Mouse (Mus musculus): ENCODE results near the gene Snx22. TPM values are rescaled to one million over a fixed set of nuclear protein-coding genes. Genes with fewer than 3 reads are reported as not detected.

Gene Snx22
- polyA plus RNA-seq (2015; fragmentation: Nextera tagmentation; extraction: Ambion mirVana), result 10.7 and 12.1 TPM in 2 replicates

DNA sequence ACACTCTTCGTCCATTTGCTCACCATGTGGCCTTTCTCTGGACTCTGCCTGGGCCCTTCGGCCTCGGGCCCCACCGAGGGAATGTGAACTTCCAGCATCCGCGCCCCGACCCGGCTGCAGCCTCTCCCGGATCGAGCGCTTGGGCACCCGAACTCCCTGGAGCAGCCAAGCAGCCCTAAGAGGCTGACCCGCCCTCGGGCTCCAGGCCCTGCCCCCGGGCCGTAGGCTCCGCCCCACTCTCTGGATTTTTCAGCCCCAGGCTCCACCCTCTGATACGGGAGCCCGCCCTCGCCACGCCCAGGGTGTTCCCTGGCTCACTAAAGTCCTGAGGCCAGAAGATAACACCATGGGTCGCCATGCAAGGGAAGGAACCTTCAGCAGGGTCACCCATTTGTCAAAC, at the start of gene Snx22:
Snx22 (minus strand) TSS at position 137 of the 400 bp plus-strand sequence.
- H3K27me3 ChIP-seq (replicated peaks), result peaks cover 34% of the 10 kb centered on the region
- H3K36me3 ChIP-seq, result peaks cover 24% of the 10 kb centered on the region
- H3K4me3 ChIP-seq (replicated peaks), result peak within 1 kb of the TSS; percentile 58
- WGBS, result 1% methylated on average over 22 of the region's 22 CpGs
- H3K9me3 ChIP-seq (replicated peaks), result no peaks in the 10 kb centered on the region
- no peak within 1 kb of the TSS for H3K27ac ChIP-seq (replicated peaks)
- H3K4me2 ChIP-seq, result peak within 1 kb of the TSS; percentile 96
- H3K9ac ChIP-seq (replicated peaks), result peak within 1 kb of the TSS; percentile 71
- H3K4me1 ChIP-seq, result peaks cover 13% of the 10 kb centered on the region
- ATAC-seq (ENCODE audit: low FRiP score), result peak; percentile 93

DNA sequence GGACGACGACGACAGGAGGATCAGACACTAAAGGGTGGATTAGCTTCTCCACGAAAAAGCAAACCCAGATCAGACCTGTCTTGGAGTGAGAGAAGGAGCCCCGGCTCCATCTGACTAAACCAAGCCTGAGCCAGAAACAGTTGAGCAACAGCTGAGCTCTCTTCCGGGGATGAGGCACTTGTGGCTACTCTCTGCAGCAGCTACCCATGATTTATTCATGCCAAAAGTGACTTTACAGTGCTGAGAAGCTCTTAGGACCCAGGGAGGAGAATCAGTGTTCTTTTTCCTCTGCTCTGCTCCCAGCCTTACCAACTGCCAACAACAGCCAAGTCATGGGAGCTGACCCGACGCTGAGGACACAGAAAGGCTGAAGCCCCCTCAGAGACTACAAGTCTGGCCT, 47.4 kb upstream of the Snx22 start:
- peak overlapping the region; percentile 43 for H3K27ac ChIP-seq (replicated peaks)
- H3K4me2 ChIP-seq, result no peak overlapping the region
- ATAC-seq (ENCODE audit: low FRiP score), result no peak
- 64% methylated on average over 8 of the region's 8 CpGs for whole genome bisulfite sequencing
- H3K9ac ChIP-seq (replicated peaks), result no peak overlapping the region
- no peak overlapping the region for H3K4me3 ChIP-seq (replicated peaks)
- no peaks in the 10 kb centered on the region for H3K27me3 ChIP-seq (replicated peaks)
- peaks cover 10% of the 10 kb centered on the region for H3K4me1 ChIP-seq
- peaks cover 6% of the 10 kb centered on the region for H3K36me3 ChIP-seq
- no peaks in the 10 kb centered on the region for H3K9me3 ChIP-seq (replicated peaks)

DNA sequence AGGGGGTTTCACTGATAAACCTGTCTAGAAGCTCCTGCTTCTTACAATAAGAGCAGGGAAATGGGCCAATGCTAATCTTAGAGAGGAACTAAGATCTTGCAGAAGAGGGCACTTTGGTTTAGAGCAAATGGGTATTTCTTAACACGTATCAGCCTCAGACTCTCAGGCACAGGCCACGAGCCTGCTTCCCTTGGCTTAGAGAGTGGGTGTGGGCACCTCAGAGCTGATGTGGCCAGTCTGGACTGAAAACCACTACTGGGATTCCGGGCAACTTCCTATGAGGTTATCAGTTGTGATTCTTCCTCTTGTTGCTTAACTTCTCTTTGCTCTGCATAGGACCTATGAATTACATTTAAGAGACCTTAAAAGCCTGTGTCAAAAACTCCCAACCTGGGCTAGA, 44.8 kb upstream of the Snx22 start:
- no peak overlapping the region for H3K4me2 ChIP-seq
- peaks cover 7% of the 10 kb centered on the region for H3K4me1 ChIP-seq
- H3K36me3 ChIP-seq, result peaks cover 6% of the 10 kb centered on the region
- no peaks in the 10 kb centered on the region for H3K27me3 ChIP-seq (replicated peaks)
- no peak for ATAC-seq (ENCODE audit: low FRiP score)
- H3K9me3 ChIP-seq (replicated peaks), result no peaks in the 10 kb centered on the region
- H3K9ac ChIP-seq (replicated peaks), result no peak overlapping the region
- H3K4me3 ChIP-seq (replicated peaks), result no peak overlapping the region
- 98% methylated on average over 3 of the region's 3 CpGs for WGBS
- no peak overlapping the region for H3K27ac ChIP-seq (replicated peaks)

- Histone ChIP-seq H3K36me3 (peaks cover 32% of the 10 kb centered on the region), H3K4me1 (no peaks in the 10 kb centered on the region), H3K27ac (replicated peaks) (0 out of 2 replicates have a peak overlapping the region, but pooled peaks have one; percentile 5), H3K27me3 (replicated peaks) (no peaks in the 10 kb centered on the region), H3K9me3 (replicated peaks) (no peaks in the 10 kb centered on the region), H3K4me3 (replicated peaks) (no peak overlapping the region), H3K9ac (replicated peaks) (no peak overlapping the region), H3K4me2 (no peak overlapping the region)
- WGBS, result 34% methylated on average over 8 of the region's 8 CpGs
- ATAC-seq (ENCODE audit: low FRiP score), result no peak
These were observed 41.3 kb upstream of the Snx22 start for GRCm38 (mm10) chr9:66110611-66111379.

GRCm38 (mm10) chr9:66110126-66110525, 40.6 kb upstream of the Snx22 start:
- Histone ChIP-seq H3K27ac (replicated peaks) (0 out of 2 replicates have a peak overlapping the region, but pooled peaks have one; percentile 5), H3K9me3 (replicated peaks) (no peaks in the 10 kb centered on the region), H3K36me3 (peaks cover 38% of the 10 kb centered on the region), H3K4me3 (replicated peaks) (no peak overlapping the region), H3K4me1 (no peaks in the 10 kb centered on the region), H3K9ac (replicated peaks) (no peak overlapping the region), H3K27me3 (replicated peaks) (no peaks in the 10 kb centered on the region), H3K4me2 (no peak overlapping the region)
- ATAC-seq (ENCODE audit: low FRiP score), result no peak
- 52% methylated on average over 8 of the region's 8 CpGs for WGBS

- Histone ChIP-seq H3K27me3 (replicated peaks) (no peaks in the 10 kb centered on the region), H3K4me1 (no peaks in the 10 kb centered on the region), H3K27ac (replicated peaks) (no peak overlapping the region), H3K4me2 (no peak overlapping the region), H3K9me3 (replicated peaks) (no peaks in the 10 kb centered on the region), H3K9ac (replicated peaks) (no peak overlapping the region), H3K36me3 (peaks cover 43% of the 10 kb centered on the region), H3K4me3 (replicated peaks) (no peak overlapping the region)
- WGBS, result 98% methylated on average over 1 of the region's 1 CpGs
- ATAC-seq (ENCODE audit: low FRiP score), result no peak
These were observed 40.1 kb upstream of the Snx22 start for GRCm38 (mm10) chr9:66109574-66109973.

GRCm38 (mm10) chr9:66105168-66105567, 35.6 kb upstream of the Snx22 start:
- Histone ChIP-seq H3K27me3 (replicated peaks) (no peaks in the 10 kb centered on the region), H3K9ac (replicated peaks) (no peak overlapping the region), H3K4me3 (replicated peaks) (no peak overlapping the region), H3K4me2 (no peak overlapping the region), H3K27ac (replicated peaks) (no peak overlapping the region), H3K9me3 (replicated peaks) (no peaks in the 10 kb centered on the region), H3K36me3 (peaks cover 78% of the 10 kb centered on the region), H3K4me1 (no peaks in the 10 kb centered on the region)
- no peak for ATAC-seq (ENCODE audit: low FRiP score)
- WGBS, result 92% methylated on average over 8 of the region's 8 CpGs

- Histone ChIP-seq H3K4me1 (no peaks in the 10 kb centered on the region), H3K4me2 (no peak overlapping the region), H3K27ac (replicated peaks) (no peak overlapping the region), H3K9me3 (replicated peaks) (no peaks in the 10 kb centered on the region), H3K36me3 (peaks cover 84% of the 10 kb centered on the region), H3K9ac (replicated peaks) (no peak overlapping the region), H3K4me3 (replicated peaks) (no peak overlapping the region), H3K27me3 (replicated peaks) (no peaks in the 10 kb centered on the region)
- 98% methylated on average over 4 of the region's 4 CpGs for WGBS
- no peak for ATAC-seq (ENCODE audit: low FRiP score)
These were observed 35.1 kb upstream of the Snx22 start for GRCm38 (mm10) chr9:66104601-66105000.

DNA sequence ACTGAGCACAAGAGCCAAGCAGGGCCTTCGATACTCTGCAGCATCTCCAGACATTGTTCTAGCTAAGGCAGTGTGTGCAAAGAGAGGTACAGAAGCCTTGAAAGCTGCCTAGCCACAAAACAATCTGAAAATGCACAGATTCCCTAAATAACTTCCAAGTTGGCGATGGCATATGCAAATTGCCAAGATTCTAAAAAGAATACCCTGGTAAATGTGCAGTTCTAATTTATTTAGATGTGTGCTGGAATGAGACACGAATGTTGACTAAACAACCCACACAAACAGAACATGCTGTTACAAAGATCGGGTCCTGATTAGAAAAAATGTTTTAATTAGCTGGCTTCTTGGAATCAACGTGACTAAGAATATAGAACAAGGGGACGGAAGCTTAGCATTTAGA, 33.1 kb upstream of the Snx22 start:
- Histone ChIP-seq H3K9ac (replicated peaks) (no peak overlapping the region), H3K4me3 (replicated peaks) (no peak overlapping the region), H3K27ac (replicated peaks) (no peak overlapping the region), H3K4me2 (no peak overlapping the region), H3K36me3 (peaks cover 87% of the 10 kb centered on the region), H3K4me1 (no peaks in the 10 kb centered on the region), H3K9me3 (replicated peaks) (no peaks in the 10 kb centered on the region), H3K27me3 (replicated peaks) (no peaks in the 10 kb centered on the region)
- no peak for ATAC-seq (ENCODE audit: low FRiP score)
- 91% methylated on average over 6 of the region's 6 CpGs for WGBS

- no peak overlapping the region for H3K4me3 ChIP-seq (replicated peaks)
- no peaks in the 10 kb centered on the region for H3K4me1 ChIP-seq
- no peaks in the 10 kb centered on the region for H3K27me3 ChIP-seq (replicated peaks)
- WGBS, result 85% methylated on average over 8 of the region's 8 CpGs
- no peak overlapping the region for H3K9ac ChIP-seq (replicated peaks)
- ATAC-seq (ENCODE audit: low FRiP score), result no peak
- peaks cover 88% of the 10 kb centered on the region for H3K36me3 ChIP-seq
- H3K27ac ChIP-seq (replicated peaks), result no peak overlapping the region
- H3K4me2 ChIP-seq, result no peak overlapping the region
- no peaks in the 10 kb centered on the region for H3K9me3 ChIP-seq (replicated peaks)
These were observed 32.1 kb upstream of the Snx22 start for GRCm38 (mm10) chr9:66101577-66101976.

GRCm38 (mm10) chr9:66092664-66093063, 23.1 kb upstream of the Snx22 start:
- Histone ChIP-seq H3K9me3 (replicated peaks) (no peaks in the 10 kb centered on the region), H3K4me3 (replicated peaks) (no peak overlapping the region), H3K27me3 (replicated peaks) (no peaks in the 10 kb centered on the region), H3K27ac (replicated peaks) (no peak overlapping the region), H3K4me2 (no peak overlapping the region), H3K36me3 (peaks cover 95% of the 10 kb centered on the region), H3K4me1 (no peaks in the 10 kb centered on the region), H3K9ac (replicated peaks) (no peak overlapping the region)
- WGBS, result 92% methylated on average over 2 of the region's 2 CpGs
- ATAC-seq (ENCODE audit: low FRiP score), result no peak

All from neural tube, embryonic 15.5 days (tissue).